Mouse (Mus musculus): ENCODE data around the gene Rrp12.
A peak's percentile ranks its signal among the peaks of the same experiment; 100 is the strongest.
"Not testable (repeated sequence)": the region's sequence is repeated elsewhere in the genome, so short reads cannot be mapped to it uniquely, and the experiment has no call there.

Rrp12 gene

GRCm38 (mm10) chr19:41905246-41905645 lies 9.3 kb upstream of the Rrp12 start:
- no peak for DNase-seq

DNA sequence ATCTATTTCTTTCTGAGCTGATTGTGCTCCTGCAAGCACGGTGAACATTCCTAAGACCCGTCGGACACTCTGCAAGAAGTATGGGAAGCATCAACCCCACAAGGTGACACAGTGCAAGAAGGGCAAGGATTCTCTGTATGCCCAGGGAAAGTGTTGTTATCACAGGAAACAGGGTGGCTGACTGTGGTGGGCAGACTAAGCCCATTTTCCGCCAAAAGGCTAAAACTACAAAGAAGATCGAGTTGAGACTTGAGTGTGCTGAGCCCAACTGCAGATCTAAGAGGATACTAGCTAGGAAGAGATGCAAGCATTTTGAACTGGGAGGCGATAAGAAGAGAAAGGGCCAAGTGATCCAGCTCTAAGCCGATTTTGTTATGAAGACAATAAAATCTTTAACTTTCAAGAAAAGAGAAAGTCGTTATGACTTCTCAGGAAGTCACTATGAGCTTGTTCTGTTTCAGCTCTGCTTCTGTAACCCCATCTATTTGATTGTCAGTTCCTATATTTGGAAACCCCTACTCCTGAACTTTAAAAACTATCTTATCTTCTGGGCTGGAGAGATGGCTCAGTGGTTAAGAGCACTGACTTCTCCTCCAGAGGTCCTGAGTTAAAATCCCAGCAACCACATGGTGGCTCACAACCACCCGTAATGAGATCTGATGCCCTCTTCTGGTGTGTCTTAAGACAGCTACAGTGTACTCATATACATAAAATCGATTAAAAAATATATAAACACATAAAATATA lies 7.0 kb upstream of the Rrp12 start:
- no peak for DNase-seq

DNA sequence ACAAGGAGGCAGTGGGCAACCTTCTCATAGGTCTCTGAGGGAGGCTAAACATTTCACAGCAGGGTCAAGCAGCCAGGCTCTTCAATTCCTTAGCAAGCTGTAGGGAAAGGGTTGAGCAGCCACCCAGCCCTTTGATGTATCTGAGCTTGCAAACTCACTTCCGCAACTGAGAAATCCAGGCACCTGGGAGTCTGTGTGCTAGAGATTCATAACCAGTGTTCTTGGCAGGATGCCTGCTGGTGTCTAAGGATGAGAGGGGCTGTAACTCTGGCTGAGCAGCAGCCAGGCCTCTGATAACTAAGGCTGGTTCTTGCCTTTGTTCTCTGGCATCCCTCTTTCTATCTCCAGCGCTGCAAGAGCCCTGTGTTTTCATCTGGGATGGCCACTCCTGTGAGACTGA lies 5.7 kb upstream of the Rrp12 start:
- no peak for DNase-seq

GRCm38 (mm10) chr19:41900495-41901090 lies 4.6 kb upstream of the Rrp12 start:
- no peak for DNase-seq

DNA sequence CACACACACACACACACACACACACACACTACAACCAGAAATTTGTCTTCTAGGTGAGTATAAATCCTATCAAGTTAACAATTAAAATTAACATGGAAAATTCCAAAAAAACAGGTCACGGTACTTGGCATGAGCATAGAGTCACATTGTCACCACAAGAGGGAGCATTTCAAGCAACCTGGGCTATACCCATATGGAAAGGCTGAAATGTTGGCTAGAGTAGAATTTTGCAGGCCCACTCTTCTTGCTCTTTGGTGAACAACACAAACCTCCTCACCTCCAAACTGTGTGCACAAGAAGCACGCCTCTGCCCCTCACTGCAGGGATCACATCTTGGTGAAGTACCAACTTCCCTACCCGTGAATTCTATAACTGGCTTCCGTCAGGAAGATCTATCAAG lies 2.9 kb upstream of the Rrp12 start:
- no peak for DNase-seq

DNA sequence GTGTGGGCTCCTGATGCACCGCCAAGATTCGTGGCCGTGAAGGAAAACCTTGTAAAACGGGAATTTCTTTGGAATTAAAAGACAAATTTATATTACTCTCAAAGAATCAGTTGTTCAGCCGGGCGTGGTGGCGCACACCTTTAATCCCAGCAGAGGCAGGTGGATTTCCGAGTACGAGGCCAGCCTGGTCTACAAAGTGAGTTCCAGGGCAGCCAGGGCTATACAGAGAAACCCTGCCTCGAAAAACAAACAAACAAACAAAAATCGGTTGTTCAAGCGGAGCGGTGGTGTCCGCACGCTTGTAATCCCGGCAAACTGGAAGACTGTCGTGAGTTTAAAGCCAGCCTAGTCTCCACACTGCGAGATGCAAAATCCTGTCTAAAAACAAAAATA lies 342 bp upstream of the Rrp12 start:
- no peak for DNase-seq

GRCm38 (mm10) chr19:41894959-41895358 lies 1.0 kb downstream of the Rrp12 start:
- no peak for DNase-seq

GRCm38 (mm10) chr19:41888191-41888590 lies 7.8 kb downstream of the Rrp12 start:
- no peak for DNase-seq

DNA sequence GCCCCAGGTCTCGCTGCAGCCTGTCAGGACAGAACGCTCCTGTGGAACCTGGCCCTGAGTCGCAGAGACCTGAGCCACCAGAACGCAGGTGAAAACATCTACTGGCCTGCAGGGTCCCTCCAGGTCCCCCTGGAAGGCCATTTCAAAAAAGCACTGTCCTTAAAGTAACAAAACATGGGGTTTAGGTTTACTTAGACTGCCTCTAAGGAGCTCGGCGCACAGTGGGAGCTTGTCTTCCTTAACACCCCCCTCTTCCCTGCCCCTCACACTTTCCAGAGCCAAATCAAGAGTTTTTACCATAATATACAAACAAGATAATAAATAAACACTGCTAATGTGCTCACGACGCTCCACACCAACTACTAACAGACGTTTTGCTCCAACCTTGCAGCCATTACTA lies 12.1 kb downstream of the Rrp12 start:
- DNase-seq, result no peak

GRCm38 (mm10) chr19:41881842-41882241 lies 14.1 kb downstream of the Rrp12 start:
- DNase-seq, result no peak

DNA sequence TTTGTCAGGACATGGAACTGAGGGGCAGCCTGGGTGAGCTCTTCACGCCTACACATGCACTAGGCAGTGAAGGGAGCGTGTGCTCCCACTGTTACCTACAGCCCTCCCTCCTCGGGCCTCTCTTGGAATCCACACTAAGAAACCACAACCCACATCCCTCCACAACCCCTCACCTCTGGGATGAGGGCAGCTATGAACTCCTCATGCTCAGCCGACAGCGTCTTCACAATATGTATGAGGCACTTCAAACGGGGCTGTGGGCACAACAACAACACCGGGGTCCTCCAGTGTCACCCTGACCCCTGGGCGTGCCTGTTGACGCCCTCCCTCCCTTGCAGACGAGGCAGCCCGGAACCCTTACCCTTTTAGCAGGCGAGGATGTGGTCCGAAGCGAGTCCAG lies 21.6 kb downstream of the Rrp12 start:
- DNase-seq, result no peak

- peak; percentile 21 for DNase-seq
These were observed 23.7 kb downstream of the Rrp12 start for GRCm38 (mm10) chr19:41872285-41872684.

DNA sequence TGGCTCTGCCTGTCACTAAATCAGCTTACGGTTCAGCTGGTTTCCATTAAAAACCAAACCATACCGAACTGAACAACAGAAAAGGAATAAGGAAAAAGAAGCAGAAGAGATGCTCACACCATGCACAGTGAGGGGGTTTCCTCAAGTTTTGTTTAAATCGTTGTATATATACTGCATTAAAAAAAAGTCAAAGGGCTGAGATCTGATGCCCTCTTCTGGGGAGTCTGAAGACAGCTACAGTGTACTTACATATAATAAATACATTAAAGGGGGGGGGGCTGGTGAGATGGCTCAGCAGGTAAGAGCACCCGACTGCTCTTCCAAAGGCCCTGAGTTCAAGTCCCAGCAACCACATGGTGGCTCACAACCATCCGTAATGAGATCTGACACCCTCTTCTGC lies 26.0 kb downstream of the Rrp12 start:
- DNase-seq, result not testable (repeated sequence)

DNA sequence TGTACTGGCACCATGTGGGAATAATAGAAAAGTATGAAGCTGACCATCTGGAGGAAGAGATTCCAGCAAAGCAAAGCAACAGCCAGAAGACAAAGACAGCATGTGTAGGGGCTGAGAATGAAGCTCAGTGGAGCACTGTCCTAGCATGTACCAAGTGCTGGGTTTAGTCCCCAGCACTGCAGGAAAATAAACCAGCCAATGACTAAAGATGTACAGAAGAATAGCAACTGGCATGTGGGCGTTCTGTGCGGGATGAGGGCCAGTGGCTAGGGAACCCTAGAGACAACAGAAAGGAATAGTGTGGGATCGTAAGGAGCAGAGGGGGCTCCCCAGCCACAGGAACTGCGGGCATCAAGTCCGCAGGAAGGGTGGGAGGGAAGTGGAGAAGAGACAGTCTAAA lies 26.7 kb downstream of the Rrp12 start:
- DNase-seq, result peak; percentile 59

GRCm38 (mm10) chr19:41866707-41867106 lies 29.3 kb downstream of the Rrp12 start:
- DNase-seq, result no peak

DNA sequence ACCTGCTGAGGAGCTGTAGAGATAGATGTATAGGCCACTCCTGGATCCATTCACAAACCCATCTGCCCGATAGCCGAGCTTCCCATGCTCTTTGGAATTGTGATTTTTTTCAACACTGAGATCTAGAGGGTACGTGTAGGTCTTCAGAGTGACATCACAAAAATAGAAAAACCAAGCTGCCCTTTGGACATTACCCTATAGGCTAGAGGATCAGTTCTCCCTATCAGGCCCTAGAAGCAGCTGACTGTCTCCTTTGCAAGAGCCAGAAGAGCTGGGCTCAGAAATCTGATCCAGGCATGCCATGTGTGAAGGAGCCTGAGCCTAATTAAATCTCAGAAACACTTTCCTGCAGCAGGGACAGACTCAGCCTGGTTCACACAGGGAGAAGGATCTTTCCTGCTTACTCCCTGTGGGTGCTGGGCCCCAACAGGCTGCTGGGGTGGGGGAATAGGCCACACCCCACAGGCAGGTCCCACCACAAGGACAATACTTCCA lies 38.1 kb downstream of the Rrp12 start:
- no peak for DNase-seq

DNA sequence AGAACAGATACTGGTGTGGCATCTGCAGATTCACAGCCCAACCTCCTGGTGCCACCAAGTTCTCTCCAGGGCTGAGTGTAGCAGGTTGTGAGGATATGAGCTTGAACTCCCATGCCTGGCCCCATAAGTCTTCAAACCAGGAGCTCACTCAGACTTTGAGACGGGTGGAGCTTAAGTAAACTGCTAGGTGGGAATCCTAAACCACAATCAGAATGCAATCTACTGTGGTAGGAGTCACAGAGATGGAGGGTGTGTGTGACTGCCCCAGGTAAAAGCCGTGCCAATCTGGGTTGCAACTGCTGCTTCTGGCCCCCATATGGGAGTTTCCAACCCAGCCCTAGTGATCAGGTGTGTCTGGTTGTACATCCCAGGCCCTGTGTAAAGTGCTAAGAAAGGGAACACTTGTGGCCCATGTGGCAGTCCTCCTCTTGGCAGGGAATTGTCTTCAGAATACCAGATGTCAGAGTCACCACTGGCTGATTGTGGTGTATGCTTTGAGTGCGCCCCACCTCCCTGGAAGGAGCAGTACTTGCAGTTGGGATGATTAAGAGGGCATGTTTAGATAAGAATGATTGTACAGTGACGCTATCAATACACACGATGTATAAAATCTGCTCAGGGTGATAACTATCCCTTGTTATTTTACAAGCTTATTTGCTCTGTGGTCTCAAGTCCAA lies 38.7 kb downstream of the Rrp12 start:
- DNase-seq, result no peak

DNA sequence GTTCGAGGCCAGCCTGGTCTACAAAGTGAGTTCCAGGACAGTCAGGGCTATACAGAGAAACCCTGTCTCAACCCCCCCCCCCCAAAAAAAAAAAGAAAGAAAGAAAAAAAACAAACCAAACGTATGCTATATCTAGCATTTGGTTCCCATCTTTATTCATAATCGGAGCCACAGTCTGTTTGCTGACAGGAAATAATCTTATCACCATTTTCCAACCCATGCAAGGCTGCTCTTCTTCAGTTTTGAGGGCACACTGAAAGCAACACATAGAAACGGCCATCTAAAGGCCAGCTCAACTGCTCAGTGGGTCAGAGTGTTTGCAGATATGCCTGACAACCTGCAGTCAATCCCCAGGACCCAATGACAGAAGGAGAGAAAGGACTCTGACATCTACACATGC lies 43.5 kb downstream of the Rrp12 start:
- DNase-seq, result no peak

GRCm38 (mm10) chr19:41850719-41851543 lies 45.0 kb downstream of the Rrp12 start:
- DNase-seq, result no peak

DNA sequence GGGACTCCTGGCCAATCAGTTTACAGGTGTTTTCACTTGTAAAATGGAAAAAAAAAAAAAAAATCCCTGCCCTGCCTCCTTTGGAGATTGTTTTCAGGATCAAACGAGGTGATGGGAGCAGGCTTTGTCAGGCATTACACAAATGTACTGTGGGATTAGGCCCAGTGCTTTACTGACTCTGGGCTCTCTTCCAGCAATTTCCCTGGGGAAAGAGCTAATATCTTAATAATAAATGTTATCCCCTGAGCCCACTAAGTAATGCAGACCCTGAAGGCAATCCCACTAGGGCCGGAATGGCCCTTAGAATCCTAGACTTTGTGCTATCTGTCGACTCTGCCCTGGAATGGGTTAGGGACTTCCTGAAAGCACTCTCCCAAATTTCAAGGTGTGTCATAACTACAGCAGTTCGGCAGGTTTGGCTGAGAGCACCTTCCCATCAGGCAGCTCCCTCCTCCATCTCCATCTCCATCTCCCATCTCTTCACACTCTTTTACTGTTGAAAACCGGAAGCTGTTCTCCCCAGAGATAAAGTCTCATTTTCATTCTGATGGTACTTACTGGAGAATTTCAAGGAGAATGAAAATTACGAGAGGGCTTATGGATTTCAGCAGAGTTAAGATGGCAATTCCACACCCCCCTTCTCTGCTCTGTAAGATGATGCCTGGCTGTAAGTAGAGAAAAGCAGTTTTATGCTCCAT lies 45.8 kb downstream of the Rrp12 start:
- DNase-seq, result no peak

GRCm38 (mm10) chr19:41847992-41848851 lies 47.8 kb downstream of the Rrp12 start, which contains the start of gene Frat2:
Gene Frat2, minus strand, starts transcription at chr19:41848132.
- peak; percentile 86 for DNase-seq

GRCm38 (mm10) chr19:41847614-41847991 lies 48.4 kb downstream of the Rrp12 start:
- DNase-seq, result peak; percentile 47
